ENCODE assay signal across 18 mouse cellular contexts in the genomic region with DNA sequence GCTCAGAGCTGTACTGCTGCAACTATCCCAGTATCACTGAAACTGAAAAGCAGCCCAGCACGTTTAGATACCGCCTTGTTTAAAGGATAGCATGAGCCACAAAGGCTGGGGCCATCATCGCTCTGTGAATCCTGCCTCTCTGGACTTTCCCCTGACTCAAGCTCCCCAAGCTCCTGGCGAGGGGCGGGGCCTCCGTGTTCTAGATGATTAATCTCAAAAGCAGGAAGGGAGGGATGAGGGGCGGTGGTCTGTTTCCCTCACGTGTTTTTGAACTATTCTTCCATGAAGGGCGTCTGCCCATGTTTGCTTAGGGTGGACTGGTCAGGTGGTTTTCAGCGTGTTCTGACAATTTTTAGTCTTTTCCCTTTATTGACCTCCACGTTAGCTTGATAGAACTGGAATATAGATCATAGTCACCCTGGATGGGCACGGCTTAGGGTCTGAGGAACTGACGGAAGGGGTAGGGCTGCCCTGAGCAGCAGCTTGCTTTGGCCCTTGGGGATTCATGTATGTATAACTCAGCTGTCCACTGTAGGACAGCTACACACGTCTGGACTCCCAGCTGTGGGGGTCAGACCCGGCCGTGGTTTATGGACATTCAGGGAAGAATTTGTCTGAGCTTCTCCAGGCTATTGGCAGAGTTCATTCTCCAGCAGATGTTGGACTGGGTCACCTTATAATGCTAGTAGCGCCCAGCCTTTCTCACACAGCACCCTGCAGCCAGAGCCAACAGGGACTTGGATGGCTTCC. TPM values are rescaled to one million over a fixed set of nuclear protein-coding genes. Genes with fewer than 3 reads are reported as not detected.
A peak's percentile ranks its signal among the peaks of the same experiment; 100 is the strongest.
DNase-seq lines count a peak whose midpoint lies in the region; ATAC-seq lines count a peak whose summit lies in the region.
"Had no signal": no experiment of that assay in that cellular context is flagged by ENCODE, and none has a peak within 500 bp of the region (broad histone marks: within the 10 kb centered on the region; RNA-seq: fewer than 3 reads in every experiment).

No protein-coding gene starts in this region.

- DNase-seq in heart, adult 9 months (ENCODE audit: low spot score in 2 of 2), result peak; percentile 14 to 24
- peak; percentile 23 for DNase-seq in brain, adult 2 months (ENCODE audit: low read depth, low spot score)
- peak; percentile 60 to 71 for DNase-seq in kidney, adult 8-10 months
- DNase-seq in lung, postnatal 14 days, result peak; percentile 11
- no peak for DNase-seq in forebrain, embryonic 14.5 days (ENCODE audit: low spot score)
- no peak for DNase-seq in right cerebral cortex, postnatal 4 days
- no peak for DNase-seq in adrenal gland, adult 18-20 months (ENCODE audit: low spot score in 2 of 2)
- DNase-seq: adrenal gland, postnatal 36 days; B cell, adult 2 months; cerebellum, adult 2 months had no signal

- ATAC-seq in heart, embryonic 11.5 days (replicated peaks; ENCODE audit: insufficient number of reproducible peaks, low FRiP score, low TSS enrichment), result no peak
- ATAC-seq in forebrain, embryonic 14.5 days, result no peak
- ATAC-seq: forebrain, embryonic 13.5 days; hindbrain, postnatal 0 days; Patski had no signal

- H3K27me3 ChIP-seq in heart, embryonic 11.5 days (ENCODE audit: control insufficient read depth, insufficient read depth, low read length), result no peaks in the 10 kb centered on the region
- no peaks in the 10 kb centered on the region for H3K27me3 ChIP-seq in forebrain, embryonic 14.5 days (replicated peaks; ENCODE audit: control insufficient read depth, insufficient read depth, low read length)
- H3K27me3 ChIP-seq: forebrain, embryonic 13.5 days; Patski had no signal

- H3K27ac ChIP-seq in heart, embryonic 11.5 days (ENCODE audit: low read depth, low read length), result no peak overlapping the region
- H3K27ac ChIP-seq in forebrain, embryonic 14.5 days (ENCODE audit: low read depth, low read length), result no peak overlapping the region
- H3K27ac ChIP-seq: forebrain, embryonic 13.5 days; hindbrain, postnatal 0 days; midbrain, embryonic 10.5 days had no signal

- H3K4me3 ChIP-seq in heart, embryonic 11.5 days (ENCODE audit: low read depth, low read length), result no peak overlapping the region
- no peak overlapping the region for H3K4me3 ChIP-seq in forebrain, embryonic 14.5 days (ENCODE audit: low read depth, low read length)
- H3K4me3 ChIP-seq: forebrain, embryonic 13.5 days; midbrain, embryonic 10.5 days had no signal

- no peaks in the 10 kb centered on the region for H3K36me3 ChIP-seq in heart, embryonic 11.5 days (ENCODE audit: control insufficient read depth, insufficient read depth, low read length)
- no peaks in the 10 kb centered on the region for H3K36me3 ChIP-seq in forebrain, embryonic 14.5 days (ENCODE audit: control insufficient read depth, insufficient read depth, low read length)
- H3K36me3 ChIP-seq: midbrain, embryonic 10.5 days had no signal

- no peaks in the 10 kb centered on the region for H3K9me3 ChIP-seq in heart, embryonic 11.5 days (replicated peaks; ENCODE audit: control insufficient read depth, low read length)
- H3K9me3 ChIP-seq in forebrain, embryonic 14.5 days (replicated peaks; ENCODE audit: control insufficient read depth, low read length), result no peaks in the 10 kb centered on the region
- H3K9me3 ChIP-seq: forebrain, embryonic 13.5 days; midbrain, embryonic 10.5 days had no signal

- H3K4me2 ChIP-seq in heart, embryonic 11.5 days, result no peak overlapping the region
- H3K4me2 ChIP-seq in forebrain, embryonic 14.5 days (ENCODE audit: low read length), result no peak overlapping the region
- H3K4me2 ChIP-seq: forebrain, embryonic 13.5 days; liver, embryonic 11.5 days had no signal

- H3K9ac ChIP-seq in heart, embryonic 11.5 days (ENCODE audit: low read depth, low read length), result no peak overlapping the region
- H3K9ac ChIP-seq in forebrain, embryonic 14.5 days (ENCODE audit: low read length), result no peak overlapping the region
- H3K9ac ChIP-seq: forebrain, embryonic 13.5 days had no signal

- 61% methylated on average over 17 of the region's 17 CpGs for WGBS in heart, embryonic 11.5 days (ENCODE audit: insufficient replicate concordance)
- 82% methylated on average over 17 of the region's 17 CpGs for WGBS in forebrain, embryonic 14.5 days

- H3K4me1 ChIP-seq in heart, embryonic 11.5 days (ENCODE audit: control insufficient read depth, insufficient read depth, low read length), result no peaks in the 10 kb centered on the region
- no peaks in the 10 kb centered on the region for H3K4me1 ChIP-seq in forebrain, embryonic 14.5 days (ENCODE audit: control insufficient read depth, insufficient read depth, low read length)
- H3K4me1 ChIP-seq: forebrain, embryonic 13.5 days had no signal

RNA-seq across cellular contexts. Expression of a gene that starts 14.2 kb away (rescaled TPM):
- polyA plus RNA-seq in heart, embryonic 11.5 days (2014; fragmentation: Nextera tagmentation; extraction: Ambion mirVana), result 0.16 and 0.23 TPM in 2 replicates
- polyA plus RNA-seq in forebrain, embryonic 14.5 days (2014; fragmentation: Nextera tagmentation; extraction: Ambion mirVana), result not detected in 2 replicates
- under 1 TPM in 1 of 2 experiments, not detected in 1; 0.23 TPM for total RNA-seq in adrenal gland, adult 18-20 months (2021)
- total RNA-seq: adrenal gland, postnatal 36 days; hindbrain, postnatal 0 days had no signal
- polyA plus RNA-seq: forebrain, embryonic 13.5 days; gonadal fat pad, adult 2 months; liver, embryonic 11.5 days; neural tube, embryonic 11.5 days; Patski had no signal

RNA-seq across cellular contexts. Expression of a gene that starts 43.2 kb away (rescaled TPM):
- polyA plus RNA-seq in heart, embryonic 11.5 days (2014; fragmentation: Nextera tagmentation; extraction: Ambion mirVana), result 0.69 and 1.2 TPM in 2 replicates
- not detected in 2 replicates for polyA plus RNA-seq in forebrain, embryonic 14.5 days (2014; fragmentation: Nextera tagmentation; extraction: Ambion mirVana)
- under 1 TPM; 0.80 to 0.86 TPM for total RNA-seq in adrenal gland, adult 18-20 months (2021)
- total RNA-seq: hindbrain, postnatal 0 days had no signal
- polyA plus RNA-seq: cerebellum, adult 2 months; forebrain, embryonic 13.5 days; hindbrain, postnatal 0 days; midbrain, embryonic 10.5 days; neural tube, embryonic 11.5 days had no signal

Comparison
In these comparisons a context has a peak if more than half of its experiments do, and no peak if none do; other contexts are left out.
1. DNase-seq: peak in heart, adult 9 months (2 of 2), brain, adult 2 months (single experiment), kidney, adult 8-10 months (2 of 2) and lung, postnatal 14 days (single experiment); none in forebrain, embryonic 14.5 days (single experiment), right cerebral cortex, postnatal 4 days (single experiment) and adrenal gland, adult 18-20 months (0 of 2).